Mouse (Mus musculus) intestine, postnatal 0 days (tissue): Measurements from ENCODE around the gene Adat1. TPM values are rescaled to one million over a fixed set of nuclear protein-coding genes. Genes with fewer than 3 reads are reported as not detected.

Source experiments
- ATAC-seq: fragments of 200-750 bp; cut with Nextera tagmentation; 2 replicates; pipeline ENCODE4 v1.8.0; 2017; ENCODE audit warnings: mild to moderate bottlenecking, moderate TSS enrichment, moderate library complexity
- H3K27ac ChIP-seq: fragments of 300-500 bp; sonication (generic); 2 replicates; pipeline ENCODE4 v1.5.1; 2014; ENCODE audit warnings: mild to moderate bottlenecking, low read depth, low read length, moderate library complexity
- H3K27me3 ChIP-seq: fragments of 300-500 bp; sonication (generic); replicated peaks from 2 replicates; pipeline ENCODE4 v1.6.1; 2014; ENCODE audit warnings: low read length, mixed read lengths; ENCODE audit not compliant: control insufficient read depth, insufficient read depth
- H3K36me3 ChIP-seq: fragments of 300-500 bp; sonication (generic); 2 replicates; pipeline ENCODE4 v1.6.1; 2014; ENCODE audit warnings: mild to moderate bottlenecking, moderate library complexity; ENCODE audit not compliant: control insufficient read depth, insufficient read depth
- H3K4me1 ChIP-seq: fragments of 300-500 bp; sonication (generic); replicated peaks from 2 replicates; pipeline ENCODE4 v1.6.1; 2014; ENCODE audit warnings: antibody characterized with exemption, low read length, mixed read lengths; ENCODE audit not compliant: control insufficient read depth, insufficient read depth
- H3K4me2 ChIP-seq: fragments of 300-500 bp; sonication (generic); replicated peaks from 2 replicates; pipeline ENCODE4 v1.6.1; 2014; ENCODE audit warnings: low read depth, mild to moderate bottlenecking, moderate library complexity
- H3K4me3 ChIP-seq: fragments of 300-500 bp; sonication (generic); 2 replicates; pipeline ENCODE4 v1.5.1; 2014; ENCODE audit warnings: low read depth, low read length
- H3K9ac ChIP-seq: fragments of 300-500 bp; sonication (generic); 2 replicates; pipeline ENCODE4 v1.6.1; 2014; ENCODE audit warnings: mild to moderate bottlenecking, low read depth, low read length
- H3K9me3 ChIP-seq: fragments of 300-500 bp; sonication (generic); 2 replicates; pipeline ENCODE4 v1.6.1; 2016; ENCODE audit warnings: mixed run types; ENCODE audit not compliant: control insufficient read depth
- CTCF ChIP-seq: sonication (generic); IDR thresholded peaks from 2 replicates; pipeline ENCODE4 v1.5.1; 2016; ENCODE audit warnings: low read depth, mild to moderate bottlenecking, control low read depth, antibody characterized with exemption, moderate library complexity
- WGBS: fragments of 180-500 bp; shearing (Covaris S2); extraction: QIAGEN DNeasy Blood & Tissue Kit; methylation state at CpG from one replicate; pipeline ENCODE4 v1.1.7; 2014; 5-methylcytosine and 5-hydroxymethylcytosine counted together
- polyA plus RNA-seq: library from polyadenylated mRNA; unstranded; fragments of >200 nt; fragmentation: Nextera tagmentation; extraction: Ambion mirVana; gene quantifications from 2 replicates; pipeline ENCODE4 v1.2.1, GENCODE M21; 2015

Gene Adat1
- polyA plus RNA-seq, 1 experiment from 2014 or later = 1.4 TPM

GRCm38 (mm10) chr8:111975706-111976105 lies 16.4 kb downstream of the Adat1 start:
- no peak for ATAC-seq
- Histone ChIP-seq H3K27me3 (no peaks in the 10 kb centered on the region), H3K36me3 (peaks cover 21% of the 10 kb centered on the region; the same call in 1 of the 2 replicates), H3K9me3 (no peaks in the 10 kb centered on the region), H3K27ac (no peak overlapping the region), H3K9ac (no peak overlapping the region), H3K4me2 (no peak overlapping the region), H3K4me1 (no peaks in the 10 kb centered on the region), H3K4me3 (no peak overlapping the region)
- 82% methylated on average over 2 of the region's 2 CpGs for WGBS
- no peak for TF ChIP-seq CTCF

GRCm38 (mm10) chr8:111974138-111974537 lies 18.0 kb downstream of the Adat1 start:
- peaks cover 18% of the 10 kb centered on the region; the same call in 1 of the 2 replicates for H3K36me3 ChIP-seq
- no peaks in the 10 kb centered on the region for H3K4me1 ChIP-seq
- ATAC-seq = no peak
- TF ChIP-seq CTCF = no peak
- H3K9me3 ChIP-seq = no peaks in the 10 kb centered on the region
- no peak overlapping the region for H3K9ac ChIP-seq
- H3K4me2 ChIP-seq = no peak overlapping the region
- H3K27ac ChIP-seq = no peak overlapping the region
- 97% methylated on average over 12 of the region's 12 CpGs for WGBS
- no peaks in the 10 kb centered on the region for H3K27me3 ChIP-seq
- no peak overlapping the region for H3K4me3 ChIP-seq

- H3K4me1 ChIP-seq = no peaks in the 10 kb centered on the region
- WGBS = 57% methylated on average over 5 of the region's 5 CpGs
- H3K4me3 ChIP-seq = no peak overlapping the region
- H3K36me3 ChIP-seq = peaks cover 9% of the 10 kb centered on the region; the same call in 1 of the 2 replicates
- ATAC-seq = no peak
- no peak overlapping the region for H3K27ac ChIP-seq
- no peak overlapping the region for H3K9ac ChIP-seq
- H3K4me2 ChIP-seq = no peak overlapping the region
- H3K27me3 ChIP-seq = no peaks in the 10 kb centered on the region
- TF ChIP-seq CTCF = no peak
- no peaks in the 10 kb centered on the region for H3K9me3 ChIP-seq
Measured at GRCm38 (mm10) chr8:111968991-111969390, 23.1 kb downstream of the Adat1 start.

- no peak overlapping the region for H3K4me2 ChIP-seq
- 94% methylated on average over 10 of the region's 10 CpGs for WGBS
- H3K27ac ChIP-seq = no peak overlapping the region
- H3K9ac ChIP-seq = no peak overlapping the region
- H3K36me3 ChIP-seq = peaks cover 4% of the 10 kb centered on the region; the same call in 1 of the 2 replicates
- no peak overlapping the region for H3K4me3 ChIP-seq
- H3K9me3 ChIP-seq = no peaks in the 10 kb centered on the region
- H3K27me3 ChIP-seq = no peaks in the 10 kb centered on the region
- no peaks in the 10 kb centered on the region for H3K4me1 ChIP-seq
- no peak for ATAC-seq
- TF ChIP-seq CTCF = no peak
Measured at GRCm38 (mm10) chr8:111968541-111968940, 23.6 kb downstream of the Adat1 start.

GRCm38 (mm10) chr8:111967246-111967870 lies 24.7 kb downstream of the Adat1 start:
- Histone ChIP-seq H3K4me3 (no peak overlapping the region), H3K4me1 (no peaks in the 10 kb centered on the region), H3K27ac (no peak overlapping the region), H3K4me2 (no peak overlapping the region), H3K27me3 (no peaks in the 10 kb centered on the region), H3K36me3 (no peaks in the 10 kb centered on the region), H3K9ac (no peak overlapping the region), H3K9me3 (no peaks in the 10 kb centered on the region)
- TF ChIP-seq CTCF = no peak
- 84% methylated on average over 5 of the region's 5 CpGs for WGBS
- no peak for ATAC-seq

- TF ChIP-seq CTCF = no peak
- 63% methylated on average over 7 of the region's 7 CpGs for WGBS
- no peaks in the 10 kb centered on the region for H3K9me3 ChIP-seq
- no peaks in the 10 kb centered on the region for H3K36me3 ChIP-seq
- H3K27ac ChIP-seq = no peak overlapping the region
- H3K4me2 ChIP-seq = no peak overlapping the region
- no peak overlapping the region for H3K4me3 ChIP-seq
- no peak overlapping the region for H3K9ac ChIP-seq
- ATAC-seq = no peak
- no peaks in the 10 kb centered on the region for H3K27me3 ChIP-seq
- no peaks in the 10 kb centered on the region for H3K4me1 ChIP-seq
Measured at GRCm38 (mm10) chr8:111964849-111965561, 27.1 kb downstream of the Adat1 start.
